8 mouse cellular contexts compared by ENCODE assay signal in genomic region chr3:89315195-89315929, GRCm38 (mm10). TPM values are rescaled to one million over a fixed set of nuclear protein-coding genes. Genes with fewer than 3 reads are reported as not detected.
DNase-seq lines count a peak whose midpoint lies in the region; ATAC-seq and TF ChIP-seq lines count a peak whose summit lies in the region.

No protein-coding gene starts in this region.

- peak overlapping the region; percentile 62 for H3K9ac ChIP-seq in embryonic facial prominence, embryonic 13.5 days
- H3K9ac ChIP-seq in heart, embryonic 12.5 days = peak overlapping the region; percentile 53
- H3K9ac ChIP-seq in kidney, embryonic 16.5 days (replicated peaks; ENCODE audit: low read length) = peak overlapping the region; percentile 58
- H3K9ac ChIP-seq in liver, embryonic 14.5 days (replicated peaks) = no peak overlapping the region

- H3K9me3 ChIP-seq in E14TG2a.4 (ENCODE audit: low read length) = no peaks in the 10 kb centered on the region
- peaks cover 5% of the 10 kb centered on the region; the same call in 1 of the 2 replicates for H3K9me3 ChIP-seq in embryonic facial prominence, embryonic 13.5 days
- no peaks in the 10 kb centered on the region for H3K9me3 ChIP-seq in heart, embryonic 12.5 days (replicated peaks)
- no peaks in the 10 kb centered on the region for H3K9me3 ChIP-seq in kidney, embryonic 16.5 days (ENCODE audit: low read length)
- H3K9me3 ChIP-seq in liver, embryonic 14.5 days (ENCODE audit: control insufficient read depth, low read length) = no peaks in the 10 kb centered on the region

- H3K27me3 ChIP-seq in E14TG2a.4 (ENCODE audit: insufficient read depth, low read length) = peaks cover 38% of the 10 kb centered on the region
- peaks cover 42% of the 10 kb centered on the region for H3K27me3 ChIP-seq in embryonic facial prominence, embryonic 13.5 days
- peaks cover 39% of the 10 kb centered on the region for H3K27me3 ChIP-seq in heart, embryonic 12.5 days (replicated peaks)
- H3K27me3 ChIP-seq in kidney, embryonic 16.5 days (ENCODE audit: insufficient read depth, low read length) = peaks cover 18% of the 10 kb centered on the region; the same call in 1 of the 2 replicates
- peaks cover 47% of the 10 kb centered on the region for H3K27me3 ChIP-seq in liver, embryonic 14.5 days (ENCODE audit: control insufficient read depth, insufficient read depth, low read length)
- peaks cover 26% of the 10 kb centered on the region for H3K27me3 ChIP-seq in thymus, adult 2 months (ENCODE audit: control insufficient read depth, insufficient read depth, low read length)

- TF ChIP-seq POLR2A in thymus, adult 2 months (IDR thresholded peaks at IDR 0.05; ENCODE audit: control insufficient read depth, extremely low read depth, insufficient read depth, low read length, poor library complexity) = no peak

- peak overlapping the region; percentile 67 for H3K4me2 ChIP-seq in embryonic facial prominence, embryonic 13.5 days
- H3K4me2 ChIP-seq in heart, embryonic 12.5 days = peak overlapping the region; percentile 70
- H3K4me2 ChIP-seq in kidney, embryonic 16.5 days (replicated peaks; ENCODE audit: low read depth, low read length) = peak overlapping the region; percentile 68
- H3K4me2 ChIP-seq in liver, embryonic 14.5 days (ENCODE audit: low read depth) = peak overlapping the region; percentile 43

- peak overlapping the region; percentile 75 for H3K4me3 ChIP-seq in E14TG2a.4 (replicated peaks; ENCODE audit: low read length)
- H3K4me3 ChIP-seq in embryonic facial prominence, embryonic 13.5 days = peak overlapping the region; percentile 36
- peak overlapping the region; percentile 35 for H3K4me3 ChIP-seq in heart, embryonic 12.5 days
- H3K4me3 ChIP-seq in kidney, embryonic 16.5 days (ENCODE audit: low read length) = peak overlapping the region; percentile 43
- no peak overlapping the region for H3K4me3 ChIP-seq in liver, embryonic 14.5 days (ENCODE audit: insufficient read depth in 1 of 2, low read depth in 2 of 2, low read length in 2 of 2)
- H3K4me3 ChIP-seq in thymus, adult 2 months (ENCODE audit: control insufficient read depth, insufficient read depth, low read length) = no peak overlapping the region

- no peak for ATAC-seq in embryonic facial prominence, embryonic 13.5 days (ENCODE audit: insufficient number of reproducible peaks, insufficient read depth, low FRiP score, low TSS enrichment, low read depth)
- ATAC-seq in heart, embryonic 12.5 days (ENCODE audit: insufficient number of reproducible peaks, low FRiP score) = peak; percentile 37; the same call in 1 of the 2 replicates
- peak; percentile 33; the same call in 1 of the 2 replicates for ATAC-seq in kidney, embryonic 16.5 days (ENCODE audit: low FRiP score, low TSS enrichment)
- ATAC-seq in liver, embryonic 14.5 days (ENCODE audit: insufficient read depth) = no peak

- no peaks in the 10 kb centered on the region for H3K36me3 ChIP-seq in E14TG2a.4 (ENCODE audit: insufficient read depth, low read length)
- no peaks in the 10 kb centered on the region for H3K36me3 ChIP-seq in embryonic facial prominence, embryonic 13.5 days
- no peaks in the 10 kb centered on the region for H3K36me3 ChIP-seq in heart, embryonic 12.5 days
- H3K36me3 ChIP-seq in kidney, embryonic 16.5 days (ENCODE audit: insufficient read depth, low read length) = no peaks in the 10 kb centered on the region
- no peaks in the 10 kb centered on the region for H3K36me3 ChIP-seq in liver, embryonic 14.5 days (replicated peaks; ENCODE audit: control insufficient read depth, insufficient read depth, low read depth)
- H3K36me3 ChIP-seq in thymus, adult 2 months (ENCODE audit: control insufficient read depth, insufficient read depth, low read length) = no peaks in the 10 kb centered on the region

- no peak for TF ChIP-seq EP300 in liver, embryonic 14.5 days (IDR thresholded peaks at IDR 0.05; ENCODE audit: low read depth)

- DNase-seq in adrenal gland, postnatal 36 days = peak; percentile 76 to 85
- no peak for DNase-seq in liver, embryonic 14.5 days (ENCODE audit: low read depth in 3 of 3, low spot score in 3 of 3)
- DNase-seq in neural tube, embryonic 10.5 days (ENCODE audit: extremely low spot score, low spot score) = peak; percentile 90
- DNase-seq in thymus, adult 2 months = peak; percentile 62

- WGBS in embryonic facial prominence, embryonic 13.5 days = 4% methylated on average over 26 of the region's 26 CpGs
- 5% methylated on average over 25 of the region's 26 CpGs for WGBS in heart, embryonic 12.5 days
- WGBS in kidney, embryonic 16.5 days = 7% methylated on average over 26 of the region's 26 CpGs
- 7% methylated on average over 21 of the region's 26 CpGs for WGBS in liver, embryonic 14.5 days (ENCODE audit: insufficient replicate concordance)
- 9% methylated on average over 26 of the region's 26 CpGs for WGBS in thymus, adult 2 months

- H3K4me1 ChIP-seq in E14TG2a.4 (replicated peaks; ENCODE audit: low read depth, low read length) = peaks cover 64% of the 10 kb centered on the region
- H3K4me1 ChIP-seq in embryonic facial prominence, embryonic 13.5 days = peaks cover 58% of the 10 kb centered on the region
- H3K4me1 ChIP-seq in heart, embryonic 12.5 days (replicated peaks) = peaks cover 40% of the 10 kb centered on the region
- peaks cover 35% of the 10 kb centered on the region for H3K4me1 ChIP-seq in kidney, embryonic 16.5 days (ENCODE audit: insufficient read depth, low read length)
- no peaks in the 10 kb centered on the region; a peak in 1 of 4 replicates for H3K4me1 ChIP-seq in liver, embryonic 14.5 days (replicated peaks; ENCODE audit: control insufficient read depth in 2 of 2, insufficient read depth in 2 of 2, low read length in 1 of 2)
- H3K4me1 ChIP-seq in thymus, adult 2 months (replicated peaks; ENCODE audit: control insufficient read depth, insufficient read depth, low read length) = peaks cover 22% of the 10 kb centered on the region

- no peak overlapping the region for H3K27ac ChIP-seq in embryonic facial prominence, embryonic 13.5 days
- no peak overlapping the region for H3K27ac ChIP-seq in heart, embryonic 12.5 days (ENCODE audit: poor library complexity, severe bottlenecking)
- peak overlapping the region; percentile 9; the same call in 1 of the 2 replicates for H3K27ac ChIP-seq in kidney, embryonic 16.5 days (ENCODE audit: low read length)
- H3K27ac ChIP-seq in liver, embryonic 14.5 days = no peak overlapping the region
- H3K27ac ChIP-seq in thymus, adult 2 months (ENCODE audit: control insufficient read depth, insufficient read depth, low read length) = no peak overlapping the region

- TF ChIP-seq CTCF in E14TG2a.4 (conservative IDR thresholded peaks at IDR 0.05; ENCODE audit: low read length) = peak; percentile 74
- TF ChIP-seq CTCF in liver, embryonic 14.5 days (IDR thresholded peaks at IDR 0.05; ENCODE audit: low read depth) = peak; percentile 95
- TF ChIP-seq CTCF in thymus, adult 2 months (IDR thresholded peaks at IDR 0.05; ENCODE audit: borderline replicate concordance, control insufficient read depth, extremely low read depth, insufficient read depth, low read length, poor library complexity) = peak; percentile 75; the same call in 1 of the 2 replicates

RNA-seq across cellular contexts. Expression of gene Efna3, which starts 7.4 kb away (rescaled TPM):
- under 1 TPM; 0.23 to 0.53 TPM for total RNA-seq in adrenal gland, postnatal 36 days (2021)
- polyA plus RNA-seq in embryonic facial prominence, embryonic 13.5 days (2015; fragmentation: Nextera tagmentation; extraction: Ambion mirVana) = 22.6 and 26.6 TPM in 2 replicates
- polyA plus RNA-seq in heart, embryonic 12.5 days (2016; fragmentation: Nextera tagmentation; extraction: Ambion mirVana) = 1.3 TPM in 2 replicates
- polyA plus RNA-seq in kidney, embryonic 16.5 days (2015; fragmentation: Nextera tagmentation; extraction: Ambion mirVana) = 11.5 and 11.8 TPM in 2 replicates
- 0.06 and 0.13 TPM in 2 replicates for polyA plus RNA-seq in liver, embryonic 14.5 days (2012; rRNA removed)
- 0.05 and 0.08 TPM in 2 replicates for polyA plus RNA-seq in liver, embryonic 14.5 days (2014; fragmentation: Nextera tagmentation; extraction: Ambion mirVana)
- 3.7 and 4.2 TPM in 2 replicates for polyA plus RNA-seq in thymus, adult 2 months (2012; rRNA removed)

RNA-seq across cellular contexts. Expression of gene Efna4, which starts 22.5 kb away (rescaled TPM):
- 1 to 10 TPM in 1 of 2 experiments, under 1 TPM in 1; 0.93 to 1.3 TPM for total RNA-seq in adrenal gland, postnatal 36 days (2021)
- 46.5 and 50.1 TPM in 2 replicates for polyA plus RNA-seq in embryonic facial prominence, embryonic 13.5 days (2015; fragmentation: Nextera tagmentation; extraction: Ambion mirVana)
- polyA plus RNA-seq in heart, embryonic 12.5 days (2016; fragmentation: Nextera tagmentation; extraction: Ambion mirVana) = 8.7 and 10.6 TPM in 2 replicates
- polyA plus RNA-seq in kidney, embryonic 16.5 days (2015; fragmentation: Nextera tagmentation; extraction: Ambion mirVana) = 29.2 and 31.3 TPM in 2 replicates
- 0.81 and 0.92 TPM in 2 replicates for polyA plus RNA-seq in liver, embryonic 14.5 days (2012; rRNA removed)
- polyA plus RNA-seq in liver, embryonic 14.5 days (2014; fragmentation: Nextera tagmentation; extraction: Ambion mirVana) = 0.62 and 0.78 TPM in 2 replicates
- 12.5 TPM in 2 replicates for polyA plus RNA-seq in thymus, adult 2 months (2012; rRNA removed)

RNA-seq across cellular contexts. Expression of gene Efna1, which starts 34.4 kb away (rescaled TPM):
- total RNA-seq in adrenal gland, postnatal 36 days (2021) = 10 to 100 TPM in 1 of 2 experiments, 1 to 10 TPM in 1; 9.8 to 12.5 TPM
- polyA plus RNA-seq in embryonic facial prominence, embryonic 13.5 days (2015; fragmentation: Nextera tagmentation; extraction: Ambion mirVana) = 40.7 and 43.1 TPM in 2 replicates
- polyA plus RNA-seq in heart, embryonic 12.5 days (2016; fragmentation: Nextera tagmentation; extraction: Ambion mirVana) = 27.0 and 31.0 TPM in 2 replicates
- 81.9 and 86.7 TPM in 2 replicates for polyA plus RNA-seq in kidney, embryonic 16.5 days (2015; fragmentation: Nextera tagmentation; extraction: Ambion mirVana)
- polyA plus RNA-seq in liver, embryonic 14.5 days (2012; rRNA removed) = 3.6 and 3.7 TPM in 2 replicates
- polyA plus RNA-seq in liver, embryonic 14.5 days (2014; fragmentation: Nextera tagmentation; extraction: Ambion mirVana) = 2.9 TPM in 2 replicates
- 6.3 and 9.7 TPM in 2 replicates for polyA plus RNA-seq in thymus, adult 2 months (2012; rRNA removed)

RNA-seq across cellular contexts. Expression of gene Adam15, which starts 34.4 kb away (rescaled TPM):
- total RNA-seq in adrenal gland, postnatal 36 days (2021) = 10 to 100 TPM; 45.9 to 79.9 TPM
- 50.8 and 52.6 TPM in 2 replicates for polyA plus RNA-seq in embryonic facial prominence, embryonic 13.5 days (2015; fragmentation: Nextera tagmentation; extraction: Ambion mirVana)
- polyA plus RNA-seq in heart, embryonic 12.5 days (2016; fragmentation: Nextera tagmentation; extraction: Ambion mirVana) = 47.2 and 55.5 TPM in 2 replicates
- polyA plus RNA-seq in kidney, embryonic 16.5 days (2015; fragmentation: Nextera tagmentation; extraction: Ambion mirVana) = 107 and 108 TPM in 2 replicates
- polyA plus RNA-seq in liver, embryonic 14.5 days (2012; rRNA removed) = 6.2 TPM in 2 replicates
- polyA plus RNA-seq in liver, embryonic 14.5 days (2014; fragmentation: Nextera tagmentation; extraction: Ambion mirVana) = 4.0 and 4.9 TPM in 2 replicates
- 38.7 and 49.6 TPM in 2 replicates for polyA plus RNA-seq in thymus, adult 2 months (2012; rRNA removed)

RNA-seq across cellular contexts. Expression of gene Slc50a1, which starts 45.0 kb away (rescaled TPM):
- 10 to 100 TPM; 42.0 to 47.7 TPM for total RNA-seq in adrenal gland, postnatal 36 days (2021)
- polyA plus RNA-seq in embryonic facial prominence, embryonic 13.5 days (2015; fragmentation: Nextera tagmentation; extraction: Ambion mirVana) = 67.4 and 68.6 TPM in 2 replicates
- polyA plus RNA-seq in heart, embryonic 12.5 days (2016; fragmentation: Nextera tagmentation; extraction: Ambion mirVana) = 40.9 and 42.9 TPM in 2 replicates
- polyA plus RNA-seq in kidney, embryonic 16.5 days (2015; fragmentation: Nextera tagmentation; extraction: Ambion mirVana) = 58.8 and 64.3 TPM in 2 replicates
- polyA plus RNA-seq in liver, embryonic 14.5 days (2012; rRNA removed) = 16.5 and 21.8 TPM in 2 replicates
- polyA plus RNA-seq in liver, embryonic 14.5 days (2014; fragmentation: Nextera tagmentation; extraction: Ambion mirVana) = 17.3 and 18.7 TPM in 2 replicates
- polyA plus RNA-seq in thymus, adult 2 months (2012; rRNA removed) = 196 and 251 TPM in 2 replicates

Comparison
In these comparisons a context has a peak if more than half of its experiments do, and no peak if none do; other contexts are left out.
1. H3K4me3 ChIP-seq: peak in E14TG2a.4 (single experiment), embryonic facial prominence, embryonic 13.5 days (single experiment), heart, embryonic 12.5 days (single experiment) and kidney, embryonic 16.5 days (single experiment); none in liver, embryonic 14.5 days (0 of 2) and thymus, adult 2 months (single experiment).
2. DNase-seq: peak in adrenal gland, postnatal 36 days (2 of 2), neural tube, embryonic 10.5 days (single experiment) and thymus, adult 2 months (single experiment); none in liver, embryonic 14.5 days (0 of 3).
3. ATAC-seq: peak in heart, embryonic 12.5 days (single experiment) and kidney, embryonic 16.5 days (single experiment); none in embryonic facial prominence, embryonic 13.5 days (single experiment) and liver, embryonic 14.5 days (single experiment).
4. Peak in every context shown above with its lines, with median percentiles within 50 percentile points of each other: CTCF ChIP-seq and H3K4me2 ChIP-seq.